Mouse (Mus musculus) midbrain, embryonic 16.5 days (tissue): ENCODE results near the gene Gsta3. TPM values are rescaled to one million over a fixed set of nuclear protein-coding genes. Genes with fewer than 3 reads are reported as not detected.

Experiments
- ATAC-seq: fragments of 200-750 bp; cut with Nextera tagmentation; 2 replicates; pipeline ENCODE4 v1.8.0; 2017; ENCODE audit warnings: moderate TSS enrichment
- H3K27ac ChIP-seq: fragments of 300-500 bp; sonication (generic); 2 replicates; pipeline ENCODE4 v1.5.1; 2014; ENCODE audit warnings: mild to moderate bottlenecking, low read length, mixed read lengths
- H3K27me3 ChIP-seq: fragments of 300-500 bp; sonication (generic); 2 replicates; pipeline ENCODE4 v1.6.1; 2014; ENCODE audit warnings: low read depth, low read length, mixed read lengths; ENCODE audit not compliant: control insufficient read depth, insufficient read depth
- H3K36me3 ChIP-seq: fragments of 300-500 bp; sonication (generic); 2 replicates; pipeline ENCODE4 v1.6.1; 2014; ENCODE audit warnings: mild to moderate bottlenecking, low read length, moderate library complexity, mixed read lengths; ENCODE audit not compliant: control insufficient read depth, insufficient read depth
- H3K4me1 ChIP-seq: fragments of 300-500 bp; sonication (generic); 2 replicates; pipeline ENCODE4 v1.6.1; 2014; ENCODE audit warnings: mild to moderate bottlenecking, low read length, mixed read lengths; ENCODE audit not compliant: control insufficient read depth, insufficient read depth
- H3K4me2 ChIP-seq: fragments of 300-500 bp; sonication (generic); 2 replicates; pipeline ENCODE4 v1.6.1; 2014; ENCODE audit warnings: mild to moderate bottlenecking, low read length, mixed read lengths
- H3K4me3 ChIP-seq: fragments of 300-500 bp; sonication (generic); 2 replicates; pipeline ENCODE4 v1.5.1; 2014; ENCODE audit warnings: low read depth, mild to moderate bottlenecking, low read length, moderate library complexity, mixed read lengths
- H3K9ac ChIP-seq: fragments of 300-500 bp; sonication (generic); 2 replicates; pipeline ENCODE4 v1.6.1; 2014; ENCODE audit warnings: low read depth, low read length, mixed read lengths
- H3K9me3 ChIP-seq: fragments of 300-500 bp; sonication (generic); replicated peaks from 2 replicates; pipeline ENCODE4 v1.6.1; 2014; ENCODE audit warnings: mild to moderate bottlenecking, low read length, mixed read lengths; ENCODE audit not compliant: control insufficient read depth, poor library complexity, severe bottlenecking
- WGBS: fragments of 180-500 bp; shearing (Covaris S2); extraction: QIAGEN DNeasy Blood & Tissue Kit; methylation state at CpG from one replicate; pipeline ENCODE4 v1.1.7; 2014; 5-methylcytosine and 5-hydroxymethylcytosine counted together
- polyA plus RNA-seq: library from polyadenylated mRNA; unstranded; fragments of >200 nt; fragmentation: Nextera tagmentation; extraction: Ambion mirVana; gene quantifications from 2 replicates; pipeline ENCODE4 v1.2.1, GENCODE M21; 2015

Gene Gsta3
- polyA plus RNA-seq, 1 experiment from 2014 or later = 0.28 TPM

GRCm38 (mm10) chr1:21231744-21232464 is 8.5 kb upstream of the Gsta3 start:
- no peaks in the 10 kb centered on the region for H3K9me3 ChIP-seq
- no peak overlapping the region for H3K27ac ChIP-seq
- H3K4me3 ChIP-seq = no peak overlapping the region
- H3K36me3 ChIP-seq = no peaks in the 10 kb centered on the region
- no peak overlapping the region for H3K4me2 ChIP-seq
- H3K27me3 ChIP-seq = no peaks in the 10 kb centered on the region
- 53% methylated on average over 5 of the region's 5 CpGs for WGBS
- H3K4me1 ChIP-seq = no peaks in the 10 kb centered on the region
- ATAC-seq = no peak
- no peak overlapping the region for H3K9ac ChIP-seq

GRCm38 (mm10) chr1:21232516-21232915 is 7.9 kb upstream of the Gsta3 start:
- H3K9me3 ChIP-seq = no peaks in the 10 kb centered on the region
- no peak for ATAC-seq
- WGBS = 90% methylated on average over 1 of the region's 1 CpGs

GRCm38 (mm10) chr1:21235359-21235758 is 5.0 kb upstream of the Gsta3 start:
- no peak for ATAC-seq
- 95% methylated on average over 6 of the region's 6 CpGs for WGBS

More at GRCm38 (mm10) chr1:21232516-21232915, 7.9 kb upstream of the Gsta3 start:
- Histone ChIP-seq H3K27me3 (no peaks in the 10 kb centered on the region), H3K4me2 (no peak overlapping the region), H3K36me3 (no peaks in the 10 kb centered on the region), H3K4me3 (no peak overlapping the region), H3K9ac (no peak overlapping the region), H3K4me1 (no peaks in the 10 kb centered on the region), H3K27ac (no peak overlapping the region)

GRCm38 (mm10) chr1:21241096-21241495 is 707 bp downstream of the Gsta3 start:
- Histone ChIP-seq H3K36me3 (no peaks in the 10 kb centered on the region), H3K27me3 (no peaks in the 10 kb centered on the region), H3K9ac (no peak overlapping the region), H3K4me3 (no peak overlapping the region), H3K4me1 (no peaks in the 10 kb centered on the region), H3K4me2 (no peak overlapping the region), H3K27ac (no peak overlapping the region), H3K9me3 (no peaks in the 10 kb centered on the region)
- no peak for ATAC-seq
- WGBS = 87% methylated on average over 1 of the region's 1 CpGs

More at GRCm38 (mm10) chr1:21235359-21235758, 5.0 kb upstream of the Gsta3 start:
- no peak overlapping the region for H3K27ac ChIP-seq
- H3K4me2 ChIP-seq = no peak overlapping the region
- H3K9me3 ChIP-seq = no peaks in the 10 kb centered on the region
- H3K4me3 ChIP-seq = no peak overlapping the region
- H3K4me1 ChIP-seq = no peaks in the 10 kb centered on the region
- no peaks in the 10 kb centered on the region for H3K27me3 ChIP-seq
- no peaks in the 10 kb centered on the region for H3K36me3 ChIP-seq
- no peak overlapping the region for H3K9ac ChIP-seq

GRCm38 (mm10) chr1:21244290-21244960 is 4.0 kb downstream of the Gsta3 start:
- ATAC-seq = no peak
- WGBS = 76% methylated on average over 4 of the region's 4 CpGs
- H3K9ac ChIP-seq = no peak overlapping the region
- H3K36me3 ChIP-seq = no peaks in the 10 kb centered on the region
- no peaks in the 10 kb centered on the region for H3K27me3 ChIP-seq
- no peak overlapping the region for H3K27ac ChIP-seq
- H3K9me3 ChIP-seq = no peaks in the 10 kb centered on the region
- H3K4me3 ChIP-seq = no peak overlapping the region
- H3K4me2 ChIP-seq = no peak overlapping the region
- H3K4me1 ChIP-seq = no peaks in the 10 kb centered on the region

- Histone ChIP-seq H3K9ac (no peak overlapping the region), H3K27me3 (no peaks in the 10 kb centered on the region), H3K4me1 (no peaks in the 10 kb centered on the region), H3K4me2 (no peak overlapping the region), H3K27ac (no peak overlapping the region), H3K9me3 (no peaks in the 10 kb centered on the region), H3K4me3 (no peak overlapping the region), H3K36me3 (no peaks in the 10 kb centered on the region)
- ATAC-seq = no peak
- 63% methylated on average over 3 of the region's 3 CpGs for WGBS
Measured at GRCm38 (mm10) chr1:21246136-21246535, 5.7 kb downstream of the Gsta3 start.

- H3K27me3 ChIP-seq = no peaks in the 10 kb centered on the region
- no peaks in the 10 kb centered on the region for H3K4me1 ChIP-seq
- no peak for ATAC-seq
- H3K9ac ChIP-seq = no peak overlapping the region
- no peak overlapping the region for H3K4me2 ChIP-seq
- no peak overlapping the region for H3K4me3 ChIP-seq
- H3K36me3 ChIP-seq = no peaks in the 10 kb centered on the region
- H3K9me3 ChIP-seq = no peaks in the 10 kb centered on the region
- no peak overlapping the region for H3K27ac ChIP-seq
Measured at GRCm38 (mm10) chr1:21247896-21248295, 7.5 kb downstream of the Gsta3 start.

GRCm38 (mm10) chr1:21248560-21249390 is 8.4 kb downstream of the Gsta3 start:
- 85% methylated on average over 9 of the region's 9 CpGs for WGBS
- no peak overlapping the region for H3K4me2 ChIP-seq
- ATAC-seq = no peak
- H3K4me1 ChIP-seq = no peaks in the 10 kb centered on the region
- H3K36me3 ChIP-seq = no peaks in the 10 kb centered on the region
- H3K9me3 ChIP-seq = no peaks in the 10 kb centered on the region
- no peak overlapping the region for H3K27ac ChIP-seq
- H3K27me3 ChIP-seq = no peaks in the 10 kb centered on the region
- no peak overlapping the region for H3K9ac ChIP-seq
- no peak overlapping the region for H3K4me3 ChIP-seq

GRCm38 (mm10) chr1:21251661-21252060 is 11.3 kb downstream of the Gsta3 start:
- H3K9me3 ChIP-seq = no peaks in the 10 kb centered on the region
- H3K27ac ChIP-seq = no peak overlapping the region
- no peak for ATAC-seq
- no peak overlapping the region for H3K4me3 ChIP-seq
- no peak overlapping the region for H3K4me2 ChIP-seq
- H3K4me1 ChIP-seq = no peaks in the 10 kb centered on the region
- H3K9ac ChIP-seq = no peak overlapping the region
- no peaks in the 10 kb centered on the region for H3K36me3 ChIP-seq
- WGBS = 43% methylated on average over 6 of the region's 6 CpGs
- no peaks in the 10 kb centered on the region for H3K27me3 ChIP-seq
